ENCODE assay signal across 9 mouse cellular contexts in genomic region chr19:24173020-24173419, GRCm38 (mm10). TPM values are rescaled to one million over a fixed set of nuclear protein-coding genes. Genes with fewer than 3 reads are reported as not detected.
A peak's percentile ranks its signal among the peaks of the same experiment; 100 is the strongest.
DNase-seq lines count a peak whose midpoint lies in the region; ATAC-seq and TF ChIP-seq lines count a peak whose summit lies in the region.
"Had no signal": no experiment of that assay in that cellular context is flagged by ENCODE, and none has a peak within 500 bp of the region (broad histone marks: within the 10 kb centered on the region; RNA-seq: fewer than 3 reads in every experiment).

No protein-coding gene starts in this region.

- no peaks in the 10 kb centered on the region for H3K9me3 ChIP-seq in kidney, embryonic 16.5 days (ENCODE audit: low read length)
- H3K9me3 ChIP-seq in embryonic facial prominence, embryonic 14.5 days (ENCODE audit: control insufficient read depth, low read length): no peaks in the 10 kb centered on the region
- H3K9me3 ChIP-seq in intestine, postnatal 0 days (ENCODE audit: control insufficient read depth): no peaks in the 10 kb centered on the region
- H3K9me3 ChIP-seq in neural tube, embryonic 11.5 days (ENCODE audit: control insufficient read depth, low read length): no peaks in the 10 kb centered on the region

- no peaks in the 10 kb centered on the region for H3K27me3 ChIP-seq in kidney, embryonic 16.5 days (ENCODE audit: insufficient read depth, low read length)
- no peaks in the 10 kb centered on the region for H3K27me3 ChIP-seq in kidney, adult 2 months (replicated peaks; ENCODE audit: control insufficient read depth, insufficient read depth, low read length)
- H3K27me3 ChIP-seq in embryonic facial prominence, embryonic 14.5 days (replicated peaks; ENCODE audit: control insufficient read depth, insufficient read depth, low read length): no peaks in the 10 kb centered on the region
- H3K27me3 ChIP-seq in intestine, postnatal 0 days (replicated peaks; ENCODE audit: control insufficient read depth, insufficient read depth, low read length): no peaks in the 10 kb centered on the region
- no peaks in the 10 kb centered on the region for H3K27me3 ChIP-seq in neural tube, embryonic 11.5 days (ENCODE audit: control insufficient read depth, insufficient read depth, low read length)

- TF ChIP-seq POLR2A in kidney, adult 2 months (IDR thresholded peaks at IDR 0.05; ENCODE audit: low read depth, low read length): no peak

- WGBS in kidney, embryonic 16.5 days: 33% methylated on average over 6 of the region's 6 CpGs
- 58% methylated on average over 6 of the region's 6 CpGs for whole genome bisulfite sequencing in kidney, adult 2 months
- 25% methylated on average over 6 of the region's 6 CpGs for WGBS in embryonic facial prominence, embryonic 14.5 days
- WGBS in intestine, postnatal 0 days: 60% methylated on average over 6 of the region's 6 CpGs
- 22% methylated on average over 6 of the region's 6 CpGs for WGBS in neural tube, embryonic 11.5 days

- H3K36me3 ChIP-seq in kidney, embryonic 16.5 days (ENCODE audit: insufficient read depth, low read length): no peaks in the 10 kb centered on the region
- H3K36me3 ChIP-seq in kidney, adult 2 months (ENCODE audit: control insufficient read depth, insufficient read depth, low read length): no peaks in the 10 kb centered on the region
- H3K36me3 ChIP-seq in embryonic facial prominence, embryonic 14.5 days (ENCODE audit: control insufficient read depth, insufficient read depth, low read length): no peaks in the 10 kb centered on the region
- H3K36me3 ChIP-seq in intestine, postnatal 0 days (ENCODE audit: control insufficient read depth, insufficient read depth): no peaks in the 10 kb centered on the region
- H3K36me3 ChIP-seq in neural tube, embryonic 11.5 days (ENCODE audit: control insufficient read depth, insufficient read depth, low read length): no peaks in the 10 kb centered on the region

- TF ChIP-seq CTCF in kidney, adult 2 months (conservative IDR thresholded peaks at IDR 0.05; ENCODE audit: insufficient read depth, insufficient read length, low read depth, low read length): no peak
- TF ChIP-seq CTCF in intestine, postnatal 0 days (IDR thresholded peaks at IDR 0.05; ENCODE audit: low read depth): no peak

- peaks cover 22% of the 10 kb centered on the region for H3K4me1 ChIP-seq in kidney, embryonic 16.5 days (ENCODE audit: insufficient read depth, low read length)
- H3K4me1 ChIP-seq in kidney, adult 2 months (ENCODE audit: control insufficient read depth, insufficient read depth, low read length): peaks cover 6% of the 10 kb centered on the region; the same call in 1 of the 2 replicates
- H3K4me1 ChIP-seq in embryonic facial prominence, embryonic 14.5 days (ENCODE audit: control insufficient read depth, insufficient read depth, low read length): peaks cover 12% of the 10 kb centered on the region
- 0 out of 2 replicates have a peak, but pooled peaks cover 1% of the 10 kb centered on the region for H3K4me1 ChIP-seq in intestine, postnatal 0 days (replicated peaks; ENCODE audit: control insufficient read depth, insufficient read depth, low read length)
- H3K4me1 ChIP-seq in neural tube, embryonic 11.5 days (ENCODE audit: control insufficient read depth, insufficient read depth, low read length): peaks cover 3% of the 10 kb centered on the region

- peak overlapping the region; percentile 79 for H3K4me3 ChIP-seq in kidney, embryonic 16.5 days (ENCODE audit: low read length)
- no peak overlapping the region for H3K4me3 ChIP-seq in kidney, adult 2 months (ENCODE audit: insufficient read depth, low read depth, low read length)
- H3K4me3 ChIP-seq in embryonic facial prominence, embryonic 14.5 days (ENCODE audit: low read depth, low read length): peak overlapping the region; percentile 70
- H3K4me3 ChIP-seq in intestine, postnatal 0 days (ENCODE audit: low read depth, low read length): peak overlapping the region; percentile 65
- H3K4me3 ChIP-seq in neural tube, embryonic 11.5 days (ENCODE audit: low read depth, low read length): peak overlapping the region; percentile 78

- peak overlapping the region; percentile 78 for H3K4me2 ChIP-seq in kidney, embryonic 16.5 days (replicated peaks; ENCODE audit: low read depth, low read length)
- H3K4me2 ChIP-seq in embryonic facial prominence, embryonic 14.5 days (ENCODE audit: low read depth, low read length): peak overlapping the region; percentile 76
- peak overlapping the region; percentile 94; the same call in 1 of the 2 replicates for H3K4me2 ChIP-seq in intestine, postnatal 0 days (replicated peaks; ENCODE audit: low read depth)
- peak overlapping the region; percentile 62 for H3K4me2 ChIP-seq in neural tube, embryonic 11.5 days (ENCODE audit: low read depth)

- no peak for ATAC-seq in kidney, embryonic 16.5 days (ENCODE audit: low FRiP score, low TSS enrichment)
- ATAC-seq in embryonic facial prominence, embryonic 14.5 days (ENCODE audit: low read depth): no peak
- ATAC-seq in intestine, postnatal 0 days: no peak
- no peak for ATAC-seq in neural tube, embryonic 11.5 days (ENCODE audit: insufficient read depth, low FRiP score, low TSS enrichment)

- peak overlapping the region; percentile 88 for H3K9ac ChIP-seq in kidney, embryonic 16.5 days (replicated peaks; ENCODE audit: low read length)
- 0 out of 2 replicates have a peak overlapping the region, but pooled peaks have one; percentile 22 for H3K9ac ChIP-seq in embryonic facial prominence, embryonic 14.5 days (ENCODE audit: low read depth, low read length)
- H3K9ac ChIP-seq in intestine, postnatal 0 days (ENCODE audit: low read depth, low read length): no peak overlapping the region
- H3K9ac ChIP-seq in neural tube, embryonic 11.5 days (ENCODE audit: low read length): peak overlapping the region; percentile 83

- DNase-seq in kidney, adult 2 months: no peak
- no peak for DNase-seq in embryonic facial prominence, embryonic 14.5 days (ENCODE audit: low spot score)
- DNase-seq in neural tube, embryonic 11.5 days (ENCODE audit: low spot score): no peak
- no peak for DNase-seq in thymus, postnatal 36 days
- DNase-seq in adrenal gland, postnatal 4 days (ENCODE audit: low spot score in 2 of 2): no peak
- no peak for DNase-seq in urinary bladder, adult 2 months (ENCODE audit: low spot score)
- DNase-seq: cerebellum, adult 2 months had no signal

- no peak overlapping the region; the same call in 1 of the 2 replicates for H3K27ac ChIP-seq in kidney, embryonic 16.5 days (ENCODE audit: low read length)
- H3K27ac ChIP-seq in kidney, adult 2 months (ENCODE audit: insufficient read depth, low read depth, low read length): no peak overlapping the region
- no peak overlapping the region for H3K27ac ChIP-seq in embryonic facial prominence, embryonic 14.5 days (replicated peaks; ENCODE audit: low read depth, low read length)
- no peak overlapping the region for H3K27ac ChIP-seq in intestine, postnatal 0 days (ENCODE audit: low read depth, low read length)
- H3K27ac ChIP-seq in neural tube, embryonic 11.5 days (ENCODE audit: low read depth, low read length): no peak overlapping the region

RNA-seq across cellular contexts. Expression of gene Tjp2, which starts 51.8 kb away (rescaled TPM):
- 31.0 and 33.2 TPM in 2 replicates for polyA plus RNA-seq in kidney, embryonic 16.5 days (2015; fragmentation: Nextera tagmentation; extraction: Ambion mirVana)
- polyA plus RNA-seq in kidney, adult 2 months (2012; rRNA removed): 13.0 and 13.4 TPM in 2 replicates
- polyA plus RNA-seq in embryonic facial prominence, embryonic 14.5 days (2014; fragmentation: Nextera tagmentation; extraction: Ambion mirVana): 14.7 and 16.1 TPM in 2 replicates
- polyA plus RNA-seq in intestine, postnatal 0 days (2015; fragmentation: Nextera tagmentation; extraction: Ambion mirVana): 26.2 and 28.5 TPM in 2 replicates
- polyA plus RNA-seq in neural tube, embryonic 11.5 days (2014; fragmentation: Nextera tagmentation; extraction: Ambion mirVana): 31.9 and 32.5 TPM in 2 replicates
- total RNA-seq in adrenal gland, postnatal 4 days (2021): 10 to 100 TPM; 14.5 to 17.3 TPM
- polyA plus RNA-seq in urinary bladder, adult 2 months (2012; rRNA removed): 32.2 and 35.7 TPM in 2 replicates
